Mouse (Mus musculus) T-cell, adult 66 days (primary cell): ENCODE data around the gene Chdh. TPM values are rescaled to one million over a fixed set of nuclear protein-coding genes. Genes with fewer than 3 reads are reported as not detected.

ENCODE experiments used
- total RNA-seq, 2 experiments: library from RNA; stranded (reverse); gene quantifications; 3 replicates in 1 of 2; 4 replicates in 1 of 2; pipeline ENCODE4 v1.2.4; 2023

Chdh gene
- 1 to 10 TPM; 1.4 to 2.8 TPM for total RNA-seq

GRCm38 (mm10) chr14:30008733-30009575, at the start of gene Chdh, which contains the start of gene Il17rb:
Gene Chdh (plus strand): TSS chr14:30009023.
Gene Il17rb (minus strand): TSS chr14:30008896.

GRCm38 (mm10) chr14:29968075-29968821, 40.6 kb upstream of the Chdh start, which contains the start of gene Selenok:
Gene Selenok (plus strand): TSS chr14:29968308.

GRCm38 (mm10) chr14:29978254-29979204, 30.3 kb upstream of the Chdh start, which contains the start of gene Actr8:
Gene Actr8 (plus strand): TSS chr14:29978337.

Other genes starting within 250 kb of the Chdh start
- 100 to 1,000 TPM; 132 to 133 TPM for gene Selenok, start 40.7 kb upstream of the Chdh start, total RNA-seq
- gene Actr8, start 30.7 kb upstream of the Chdh start, total RNA-seq: 10 to 100 TPM; 67.8 to 77.8 TPM
- gene Il17rb, start 127 bp upstream of the Chdh start, total RNA-seq: 1 to 10 TPM; 3.1 to 6.0 TPM